Mouse (Mus musculus) telencephalon, adult 2 months (tissue): ENCODE data around the gene Stra8.

ENCODE experiments used
- DNase-seq: peaks from one replicate; pipeline ENCODE4 v3.0.0-alpha.2; 2011; ENCODE audit warnings: low read depth, low spot score

Stra8 gene

GRCm38 (mm10) chr6:34919956-34920355 is at the start of gene Stra8:
TSS of gene Stra8 (plus strand) at chr6:34920163.
- DNase-seq: no peak

GRCm38 (mm10) chr6:34870724-34871123 is 49.2 kb upstream of the Stra8 start:
- DNase-seq: no peak

- DNase-seq: no peak
These were observed 48.0 kb upstream of the Stra8 start for GRCm38 (mm10) chr6:34871929-34872328.

- no peak for DNase-seq
These were observed 47.1 kb upstream of the Stra8 start for GRCm38 (mm10) chr6:34872871-34873270.

GRCm38 (mm10) chr6:34874101-34874921 is 45.7 kb upstream of the Stra8 start:
- DNase-seq: no peak

- no peak for DNase-seq
These were observed 44.6 kb upstream of the Stra8 start for GRCm38 (mm10) chr6:34875268-34875761.

GRCm38 (mm10) chr6:34875966-34876834 is 43.8 kb upstream of the Stra8 start:
- no peak for DNase-seq

- DNase-seq: no peak
These were observed 43.2 kb upstream of the Stra8 start for GRCm38 (mm10) chr6:34876835-34877156.

- DNase-seq: peak; percentile 79
These were observed 42.2 kb upstream of the Stra8 start, which contains the start of gene Cyren for GRCm38 (mm10) chr6:34877509-34878321. TSS of gene Cyren (minus strand) at chr6:34878060.

- no peak for DNase-seq
These were observed 40.7 kb upstream of the Stra8 start for GRCm38 (mm10) chr6:34879101-34879740.

GRCm38 (mm10) chr6:34879911-34880475 is 40.0 kb upstream of the Stra8 start:
- peak; percentile 59 for DNase-seq

- DNase-seq: no peak
These were observed 35.2 kb upstream of the Stra8 start for GRCm38 (mm10) chr6:34884724-34885123.

- peak; percentile 66 for DNase-seq
These were observed 32.7 kb upstream of the Stra8 start for GRCm38 (mm10) chr6:34887131-34887850.

- DNase-seq: no peak
These were observed 30.8 kb upstream of the Stra8 start for GRCm38 (mm10) chr6:34889185-34889584.

- no peak for DNase-seq
These were observed 24.4 kb upstream of the Stra8 start for GRCm38 (mm10) chr6:34895569-34895968.

- no peak for DNase-seq
These were observed 23.7 kb upstream of the Stra8 start for GRCm38 (mm10) chr6:34896168-34896780.

GRCm38 (mm10) chr6:34899127-34899526 is 20.8 kb upstream of the Stra8 start:
- no peak for DNase-seq

GRCm38 (mm10) chr6:34900990-34901389 is 19.0 kb upstream of the Stra8 start:
- no peak for DNase-seq

- no peak for DNase-seq
These were observed 18.0 kb upstream of the Stra8 start for GRCm38 (mm10) chr6:34901911-34902444.
